Mouse (Mus musculus) thymus, postnatal 14 days (tissue): Measurements from ENCODE around the gene Dbp.

Experiments used
- DNase-seq: peaks from one replicate; pipeline ENCODE4 v3.0.0; 2021

Gene Dbp

GRCm38 (mm10) chr7:45730727-45731431 is 26.0 kb downstream of the Dbp start:
- DNase-seq = peak; percentile 68

GRCm38 (mm10) chr7:45733477-45733876 is 28.6 kb downstream of the Dbp start:
- DNase-seq = peak; percentile 85

GRCm38 (mm10) chr7:45739162-45739763 is 34.4 kb downstream of the Dbp start:
- DNase-seq = peak; percentile 86

- DNase-seq = no peak
Observed at GRCm38 (mm10) chr7:45739820-45740219, 34.9 kb downstream of the Dbp start.

- no peak for DNase-seq
Observed at GRCm38 (mm10) chr7:45741308-45741707, 36.4 kb downstream of the Dbp start.

GRCm38 (mm10) chr7:45741777-45742176 is 36.9 kb downstream of the Dbp start:
- peak; percentile 65 for DNase-seq

GRCm38 (mm10) chr7:45742338-45742737 is 37.5 kb downstream of the Dbp start:
- peak; percentile 43 for DNase-seq

- DNase-seq = peak; percentile 38
Observed at GRCm38 (mm10) chr7:45744387-45744786, 39.5 kb downstream of the Dbp start.

- no peak for DNase-seq
Observed at GRCm38 (mm10) chr7:45746518-45746917, 41.6 kb downstream of the Dbp start.

- no peak for DNase-seq
Observed at GRCm38 (mm10) chr7:45747450-45747849, 42.6 kb downstream of the Dbp start.

GRCm38 (mm10) chr7:45748110-45748509 is 43.2 kb downstream of the Dbp start:
- DNase-seq = no peak

GRCm38 (mm10) chr7:45749401-45749800 is 44.5 kb downstream of the Dbp start:
- DNase-seq = no peak

GRCm38 (mm10) chr7:45750162-45750561 is 45.3 kb downstream of the Dbp start:
- no peak for DNase-seq

GRCm38 (mm10) chr7:45755703-45756102 is 50.8 kb downstream of the Dbp start:
- DNase-seq = no peak

- DNase-seq = peak; percentile 76
Observed at GRCm38 (mm10) chr7:45759400-45759799, 54.5 kb downstream of the Dbp start.
